Mouse (Mus musculus): Measurements from ENCODE around the gene Dab2.

- TF ChIP-seq CTCF (IDR thresholded peaks at IDR 0.05; ENCODE audit: borderline replicate concordance, control insufficient read depth, extremely low read depth, insufficient read depth, low read length, poor library complexity) (no peak), POLR2A (IDR thresholded peaks at IDR 0.05; ENCODE audit: control insufficient read depth, extremely low read depth, insufficient read depth, low read length, poor library complexity) (no peak)
Measured at GRCm38 (mm10) chr15:6322311-6322710, 22.7 kb downstream of the Dab2 start.
